Mouse (Mus musculus) induced T-regulatory cell, adult 2 months (primary cell): ENCODE measurements at regions not wholly inside any gene's neighbourhood (a gene's known extent, or its start where the extent isn't known, plus 50 kb on each side); places are given as distances from the start of the nearest gene placed in this dataset.

Experiments
- DNase-seq: peaks from one replicate; pipeline ENCODE4 v3.0.0-alpha.2; 2012; ENCODE audit warnings: low read depth

DNA sequence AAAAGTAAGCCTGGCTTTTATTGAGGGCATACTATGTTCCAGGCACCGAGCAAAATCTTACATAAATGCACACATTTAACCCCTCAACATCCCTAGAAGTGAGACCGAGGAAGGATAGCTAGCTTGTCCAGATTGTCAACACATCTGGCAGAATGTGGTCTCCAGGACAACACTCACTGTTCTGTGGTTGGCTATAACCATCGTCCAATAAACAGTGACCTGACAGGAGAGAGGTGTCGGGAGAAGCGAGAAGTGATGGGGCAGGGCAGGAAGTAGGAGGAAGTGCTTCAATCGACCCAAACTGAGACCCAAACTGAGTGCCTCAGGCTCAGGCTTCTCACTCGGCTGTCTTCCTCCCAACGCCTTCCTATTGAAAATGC is 70.8 kb upstream of the Picalm start:
- peak; percentile 69 for DNase-seq

DNA sequence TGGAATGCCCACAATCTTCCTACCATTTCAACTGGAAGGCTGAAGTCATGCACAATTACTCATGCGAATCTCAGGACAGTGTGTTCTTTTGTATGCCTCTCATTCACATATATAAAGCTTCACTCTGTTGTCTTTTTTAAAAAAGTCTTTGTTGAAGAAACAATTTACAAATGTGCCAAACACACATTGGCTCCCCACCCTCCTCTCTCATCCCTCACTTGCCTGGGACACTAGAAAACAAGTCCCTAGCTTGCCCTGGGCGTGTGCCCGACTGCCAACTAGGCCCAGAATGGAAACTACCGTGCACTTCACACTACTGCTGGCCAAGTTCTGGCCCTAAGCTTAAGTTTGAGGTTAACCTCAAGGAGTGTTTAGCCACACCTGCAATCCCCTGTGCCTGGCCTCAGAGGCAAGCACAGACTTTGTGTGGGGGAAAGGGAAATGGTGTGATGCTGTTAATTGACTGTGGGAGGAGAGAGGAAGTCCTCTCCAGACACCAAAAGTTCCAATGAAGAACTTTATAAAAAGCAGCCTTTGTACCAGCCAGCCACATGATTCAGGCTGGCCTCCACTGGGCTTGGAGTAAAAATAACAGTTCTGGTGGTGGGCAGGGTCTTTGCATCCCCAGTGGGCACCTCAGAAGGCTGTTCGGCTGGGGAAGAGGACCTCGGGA is 70.2 kb upstream of the Picalm start:
- peak; percentile 85 for DNase-seq

DNA sequence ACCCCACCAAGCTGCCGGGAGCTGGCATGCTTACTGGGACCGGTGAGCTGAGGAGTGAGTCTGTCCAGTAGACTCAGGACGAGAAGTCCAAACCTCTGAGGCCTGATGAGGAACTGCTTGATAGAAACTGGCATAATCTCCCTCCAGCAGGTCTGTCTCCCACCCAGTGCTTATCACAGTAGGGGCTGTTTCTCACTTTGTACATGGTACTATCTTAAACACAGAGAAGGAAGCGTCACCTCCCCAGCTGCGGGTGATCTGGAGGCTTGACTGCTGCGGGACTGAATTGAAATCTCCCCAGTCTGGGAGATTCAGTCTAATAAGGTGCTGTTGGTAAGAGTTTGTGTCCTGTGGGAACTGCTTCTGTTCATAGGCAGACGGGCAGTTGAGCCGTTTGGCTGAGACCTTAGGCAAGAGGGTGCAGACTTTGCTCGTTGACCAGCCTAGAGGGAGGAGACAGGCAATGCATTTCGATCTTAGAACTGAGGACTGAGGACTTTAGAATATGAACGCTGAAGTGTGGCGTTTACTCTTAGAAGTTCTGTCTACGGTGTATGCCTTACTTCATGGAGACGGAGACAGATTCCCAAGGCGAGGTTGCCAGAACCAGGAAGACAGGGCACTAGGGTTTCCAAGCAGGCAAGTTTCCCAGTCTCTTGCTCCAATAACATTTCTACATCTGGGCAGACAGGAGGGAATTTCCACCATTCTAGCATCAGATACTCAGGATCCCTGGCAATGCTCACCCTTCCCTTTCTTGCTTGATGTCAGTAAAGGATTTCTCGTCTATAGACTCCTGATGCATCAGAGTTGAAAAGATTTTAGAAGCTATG is 69.5 kb upstream of the Picalm start:
- peak; percentile 66 for DNase-seq

DNA sequence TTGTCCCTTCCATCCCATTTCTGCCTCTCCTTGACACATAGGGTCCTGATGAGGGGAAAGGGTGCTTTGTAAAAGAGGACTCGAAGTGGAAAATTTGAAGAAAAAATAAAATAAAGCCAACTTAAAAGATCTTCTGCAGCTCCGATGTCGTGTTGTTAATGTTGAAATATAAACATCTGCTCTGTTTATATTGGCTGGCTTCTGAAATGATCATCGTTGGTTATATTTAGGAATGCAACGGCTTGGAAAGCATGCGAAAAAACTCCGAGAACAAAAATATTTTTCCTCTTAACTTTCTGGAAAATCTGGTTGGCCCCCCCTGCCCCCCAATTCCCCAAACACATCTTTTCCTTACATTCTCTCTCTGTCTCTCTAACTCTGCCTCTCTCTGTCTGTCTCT is 68.3 kb upstream of the Picalm start:
- DNase-seq = no peak

DNA sequence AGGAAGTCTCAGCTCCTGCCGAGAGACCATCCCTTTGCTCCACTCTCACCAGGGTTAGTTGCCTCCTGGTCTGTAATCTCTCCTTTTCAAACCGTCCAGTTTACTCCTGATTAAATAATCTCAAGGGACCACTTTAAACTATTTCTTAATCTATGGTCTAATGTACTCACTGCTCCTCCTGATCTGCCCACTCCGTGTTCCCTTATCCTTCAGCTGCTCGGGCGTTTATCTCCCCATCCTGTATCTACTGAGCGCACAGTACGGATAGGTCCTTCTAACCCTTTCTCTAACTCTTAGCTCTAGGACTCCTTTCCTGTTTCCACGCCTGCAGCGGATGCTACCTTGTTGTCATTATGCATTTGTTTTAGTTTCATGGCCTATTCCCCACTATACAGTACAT is 67.1 kb upstream of the Picalm start:
- DNase-seq = no peak

DNA sequence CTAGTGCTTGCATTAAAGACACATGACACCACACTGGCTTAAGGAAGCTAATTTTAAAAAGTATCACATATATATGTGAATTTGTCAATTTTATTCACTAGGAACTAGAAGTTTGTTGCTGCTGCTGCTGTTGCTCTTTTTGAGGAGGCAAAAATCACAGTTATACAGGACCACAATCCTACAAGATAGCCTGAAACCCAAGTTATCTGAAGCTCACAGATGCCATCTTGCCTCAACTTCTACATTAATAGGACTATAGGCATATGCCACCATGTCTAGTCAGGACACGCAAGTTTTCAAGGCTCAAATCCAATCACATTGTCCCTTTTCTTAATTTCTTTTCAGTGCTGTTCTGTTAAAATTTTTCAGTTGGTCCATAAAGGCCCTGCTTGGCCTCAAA is 65.8 kb upstream of the Picalm start:
- DNase-seq = no peak

DNA sequence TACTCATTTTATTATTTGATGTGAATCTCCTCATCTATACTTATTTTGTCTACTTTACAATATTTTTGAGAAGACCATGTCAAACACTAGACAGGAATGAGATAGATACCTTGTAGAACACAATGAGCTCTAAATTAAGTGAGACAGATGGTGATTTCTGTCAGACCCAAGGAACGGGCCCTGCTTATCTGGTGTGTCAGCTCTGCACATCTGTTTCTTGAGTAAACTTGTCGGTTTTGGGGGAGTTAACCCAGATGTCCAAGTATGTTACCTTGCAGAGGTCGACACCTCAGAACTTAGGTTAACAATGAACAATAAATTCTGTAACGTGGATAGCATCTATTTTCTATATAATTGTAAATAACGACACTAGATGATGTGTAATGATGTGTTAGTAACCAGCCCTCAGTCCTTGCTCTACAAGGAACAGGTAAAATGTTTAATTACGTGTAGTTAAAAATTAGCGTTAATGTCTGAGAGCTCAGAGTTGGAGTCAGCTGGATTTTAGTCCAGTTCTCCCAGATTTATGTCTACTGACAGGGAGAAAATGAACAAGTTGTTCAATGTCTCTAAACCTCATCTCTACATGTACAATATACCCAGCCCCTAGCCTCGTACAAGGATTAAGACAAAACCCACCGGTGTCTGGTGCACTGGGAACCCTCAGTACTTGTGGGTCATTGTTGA is 64.6 kb upstream of the Picalm start:
- no peak for DNase-seq

DNA sequence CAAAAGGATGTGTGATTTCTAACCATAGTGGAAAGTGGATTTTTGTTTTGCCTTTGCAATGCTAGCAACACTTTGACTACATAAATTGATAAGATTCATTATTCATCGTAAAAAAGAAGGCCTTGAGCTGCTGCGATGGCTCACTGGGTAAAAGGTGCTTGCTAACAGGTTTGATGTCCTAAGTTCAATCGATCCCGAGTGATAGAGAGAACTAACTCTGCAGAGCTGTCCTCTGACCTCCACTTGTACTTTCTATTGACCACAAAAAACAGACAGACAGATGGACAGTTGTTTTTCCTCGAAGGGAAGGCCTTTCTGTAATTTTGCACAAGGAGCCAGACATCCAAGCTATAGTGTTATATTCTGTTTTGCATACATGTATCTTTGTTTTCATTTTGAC is 63.7 kb upstream of the Picalm start:
- no peak for DNase-seq

DNA sequence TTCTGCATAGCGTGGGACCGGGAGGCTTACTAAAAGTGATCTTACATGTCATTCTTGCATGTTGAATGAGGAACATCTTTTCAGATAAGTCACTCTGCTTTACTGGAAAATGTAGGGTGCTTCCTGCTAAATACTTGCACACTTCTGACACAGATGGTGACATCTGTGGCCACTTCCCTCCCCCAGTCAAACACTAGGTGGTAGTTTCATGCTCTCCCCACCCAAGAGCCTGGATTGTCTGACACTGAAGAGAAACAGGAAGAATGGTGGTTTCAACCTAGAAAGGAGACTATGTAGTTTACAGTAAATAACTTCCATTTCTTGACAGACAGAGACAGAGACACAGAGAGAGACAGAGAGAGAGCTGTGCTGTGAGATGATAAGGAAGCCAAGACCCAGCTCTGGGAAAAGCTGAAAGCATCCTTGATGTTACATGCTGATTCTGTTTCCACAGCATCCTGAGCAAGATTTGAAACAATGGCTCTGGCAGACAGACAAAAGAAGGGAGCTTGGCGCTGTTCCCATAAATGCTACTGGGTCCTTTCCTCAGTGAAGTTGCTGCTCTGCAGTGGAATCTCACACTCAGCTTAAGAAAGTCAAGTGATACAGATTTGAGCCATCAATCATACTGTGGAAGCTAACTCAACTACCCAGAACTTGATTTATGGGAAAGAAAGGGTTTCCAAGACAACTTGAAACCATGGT is 61.9 kb upstream of the Picalm start:
- peak; percentile 68 for DNase-seq

DNA sequence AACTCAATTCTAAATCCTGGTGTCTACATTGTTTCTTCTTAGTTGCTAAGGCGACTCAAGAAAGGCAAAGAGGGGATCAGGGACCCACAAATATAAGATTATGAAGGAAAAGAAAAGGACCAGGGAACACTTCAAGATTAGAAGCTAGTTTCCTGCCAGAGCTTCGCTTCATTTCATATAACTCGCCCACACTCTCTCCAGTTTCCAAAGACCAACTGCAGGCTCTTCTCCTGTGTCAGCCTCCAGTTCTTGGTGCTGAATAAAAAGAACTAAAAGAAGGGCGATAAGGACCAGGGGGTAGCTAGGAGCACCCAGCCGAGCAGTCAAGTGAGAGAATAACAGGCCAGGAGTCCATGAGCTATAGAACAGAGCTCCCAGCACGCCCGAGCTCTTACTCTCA is 59.7 kb upstream of the Picalm start:
- no peak for DNase-seq

DNA sequence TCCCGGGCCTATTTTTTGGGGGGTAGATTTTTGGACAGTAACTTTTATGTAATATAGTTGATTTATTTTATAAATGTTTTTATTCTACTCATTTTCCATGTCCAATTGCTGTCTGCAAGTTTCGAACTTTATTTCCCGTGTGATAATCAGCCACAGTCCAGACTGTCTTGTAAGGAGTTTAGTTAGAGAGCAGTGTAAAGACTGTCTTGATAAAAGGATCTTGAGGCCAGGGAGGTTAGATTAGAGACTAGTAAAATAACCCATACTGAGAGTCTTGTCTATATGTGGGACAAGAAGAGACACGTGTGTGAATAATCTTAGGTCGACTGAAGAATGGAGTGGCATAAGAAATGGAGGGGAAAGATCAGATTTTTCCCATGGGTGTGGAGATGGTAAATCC is 56.1 kb upstream of the Picalm start:
- no peak for DNase-seq

DNA sequence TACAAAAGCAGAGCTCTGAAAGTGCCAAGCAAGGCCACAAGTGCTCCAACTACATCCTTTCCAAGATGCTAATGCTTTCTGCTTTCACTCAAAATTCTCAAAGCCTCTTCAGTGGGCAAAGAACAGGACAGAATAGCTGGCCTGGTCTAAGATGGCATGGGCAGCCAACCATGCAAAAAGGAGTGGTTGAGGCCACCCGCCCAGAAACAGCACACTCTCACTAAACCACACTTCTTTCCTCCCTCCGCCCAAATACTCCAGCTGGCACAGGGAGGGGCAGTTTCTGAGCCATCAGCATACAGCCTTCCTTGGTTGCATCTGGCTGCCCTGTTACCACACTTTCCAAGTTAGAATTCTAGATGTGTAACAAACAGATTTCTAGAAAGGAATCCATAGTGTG is 55.4 kb upstream of the Picalm start:
- peak; percentile 32 for DNase-seq

DNA sequence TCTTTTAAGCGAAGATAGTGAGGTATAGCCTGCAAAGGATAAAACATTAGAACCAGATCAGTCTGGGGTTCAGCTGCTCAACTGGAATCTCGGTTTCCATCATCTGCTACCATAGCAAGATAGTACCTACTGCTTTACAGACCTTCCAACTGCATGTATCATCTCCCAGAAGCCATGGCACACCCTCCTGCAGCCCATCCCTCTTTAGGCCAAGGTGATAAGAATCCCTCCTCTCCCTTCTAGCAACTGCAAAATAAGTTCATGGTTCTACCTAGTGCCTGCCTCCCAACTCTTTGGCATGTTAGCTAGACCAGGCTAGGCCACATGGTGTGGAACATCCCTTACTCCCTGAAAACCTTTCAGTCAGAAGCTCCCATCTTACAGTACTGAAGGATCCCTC is 52.4 kb upstream of the Picalm start:
- DNase-seq = no peak

DNA sequence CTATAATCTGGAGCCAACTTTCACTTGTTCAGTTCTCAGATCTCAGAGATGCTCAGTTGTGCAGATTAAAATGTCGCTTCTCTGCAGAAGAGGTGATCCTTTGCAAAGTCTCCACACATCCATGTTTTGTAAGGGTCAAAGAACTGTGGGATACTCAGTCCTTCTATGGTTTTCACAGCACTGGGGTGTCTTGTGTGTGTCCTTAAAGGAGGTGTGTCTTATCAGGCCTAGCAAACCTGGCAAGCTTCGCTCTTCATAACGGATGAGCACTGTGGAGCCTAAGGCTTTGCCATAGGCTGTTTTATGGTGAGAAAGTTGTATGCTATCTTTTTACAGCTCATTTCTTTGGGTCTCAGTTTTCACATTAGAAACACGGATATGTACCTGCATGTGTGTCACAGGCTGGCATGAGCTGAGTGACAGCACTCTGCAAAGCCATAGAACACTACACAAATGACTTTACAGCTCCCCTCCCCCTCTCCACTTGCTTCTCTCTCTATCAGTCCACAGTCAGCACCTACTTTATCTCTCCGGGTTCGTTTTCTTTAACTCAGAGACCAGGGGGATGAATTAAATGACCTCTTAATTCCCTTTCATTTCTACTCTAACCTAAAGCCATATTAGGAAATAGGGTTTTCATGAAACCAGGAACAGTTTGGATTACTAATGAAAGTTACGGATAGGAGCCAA is 49.8 kb upstream of the Picalm start:
- DNase-seq = peak; percentile 22
